Mouse (Mus musculus) fat pad, adult 2 months (tissue): ENCODE measurements around the gene Birc6.

Source experiments
- DNase-seq: peaks from one replicate; pipeline ENCODE4 v3.0.0-alpha.2; 2011; ENCODE audit warnings: low read depth, low spot score; ENCODE audit errors: extremely low read depth

The Birc6 gene

GRCm38 (mm10) chr17:74527729-74528607 lies at the start of gene Birc6:
Gene Birc6, plus strand, starts transcription at chr17:74528295.
- peak; percentile 89 for DNase-seq

GRCm38 (mm10) chr17:74480361-74481069 lies 47.6 kb upstream of the Birc6 start:
- no peak for DNase-seq

- DNase-seq = peak; percentile 68
Measured at GRCm38 (mm10) chr17:74489024-74489900, 38.8 kb upstream of the Birc6 start, which contains the start of gene Yipf4. Gene Yipf4, plus strand, starts transcription at chr17:74489493.

GRCm38 (mm10) chr17:74489901-74490220 lies 38.2 kb upstream of the Birc6 start:
- no peak for DNase-seq

- no peak for DNase-seq
Measured at GRCm38 (mm10) chr17:74491565-74491964, 36.5 kb upstream of the Birc6 start.

- DNase-seq = no peak
Measured at GRCm38 (mm10) chr17:74500204-74500603, 27.9 kb upstream of the Birc6 start.

- no peak for DNase-seq
Measured at GRCm38 (mm10) chr17:74501085-74501484, 27.0 kb upstream of the Birc6 start.

- DNase-seq = no peak
Measured at GRCm38 (mm10) chr17:74507934-74508333, 20.2 kb upstream of the Birc6 start.

- no peak for DNase-seq
Measured at GRCm38 (mm10) chr17:74508600-74508999, 19.5 kb upstream of the Birc6 start.

GRCm38 (mm10) chr17:74512308-74512707 lies 15.8 kb upstream of the Birc6 start:
- no peak for DNase-seq

- DNase-seq = no peak
Measured at GRCm38 (mm10) chr17:74522797-74523723, 5.0 kb upstream of the Birc6 start.

GRCm38 (mm10) chr17:74526117-74526516 lies 2.0 kb upstream of the Birc6 start:
- DNase-seq = no peak

- DNase-seq = no peak
Measured at GRCm38 (mm10) chr17:74526806-74527653, 1.1 kb upstream of the Birc6 start.

- no peak for DNase-seq
Measured at GRCm38 (mm10) chr17:74528648-74529532, 795 bp downstream of the Birc6 start.

GRCm38 (mm10) chr17:74529533-74529824 lies 1.4 kb downstream of the Birc6 start:
- no peak for DNase-seq

GRCm38 (mm10) chr17:74534971-74535370 lies 6.9 kb downstream of the Birc6 start:
- DNase-seq = no peak

GRCm38 (mm10) chr17:74537526-74537925 lies 9.4 kb downstream of the Birc6 start:
- no peak for DNase-seq

GRCm38 (mm10) chr17:74543615-74544014 lies 15.5 kb downstream of the Birc6 start:
- no peak for DNase-seq
